Mouse (Mus musculus) urinary bladder, postnatal 25 days (tissue): ENCODE measurements around the gene Gm12185.
"Not testable (repeated sequence)": the region's sequence is repeated elsewhere in the genome, so short reads cannot be mapped to it uniquely, and the experiment has no call there.

Experiments
- DNase-seq: peaks from one replicate; pipeline ENCODE4 v3.0.0; 2022; ENCODE audit warnings: low spot score

The Gm12185 gene

DNA sequence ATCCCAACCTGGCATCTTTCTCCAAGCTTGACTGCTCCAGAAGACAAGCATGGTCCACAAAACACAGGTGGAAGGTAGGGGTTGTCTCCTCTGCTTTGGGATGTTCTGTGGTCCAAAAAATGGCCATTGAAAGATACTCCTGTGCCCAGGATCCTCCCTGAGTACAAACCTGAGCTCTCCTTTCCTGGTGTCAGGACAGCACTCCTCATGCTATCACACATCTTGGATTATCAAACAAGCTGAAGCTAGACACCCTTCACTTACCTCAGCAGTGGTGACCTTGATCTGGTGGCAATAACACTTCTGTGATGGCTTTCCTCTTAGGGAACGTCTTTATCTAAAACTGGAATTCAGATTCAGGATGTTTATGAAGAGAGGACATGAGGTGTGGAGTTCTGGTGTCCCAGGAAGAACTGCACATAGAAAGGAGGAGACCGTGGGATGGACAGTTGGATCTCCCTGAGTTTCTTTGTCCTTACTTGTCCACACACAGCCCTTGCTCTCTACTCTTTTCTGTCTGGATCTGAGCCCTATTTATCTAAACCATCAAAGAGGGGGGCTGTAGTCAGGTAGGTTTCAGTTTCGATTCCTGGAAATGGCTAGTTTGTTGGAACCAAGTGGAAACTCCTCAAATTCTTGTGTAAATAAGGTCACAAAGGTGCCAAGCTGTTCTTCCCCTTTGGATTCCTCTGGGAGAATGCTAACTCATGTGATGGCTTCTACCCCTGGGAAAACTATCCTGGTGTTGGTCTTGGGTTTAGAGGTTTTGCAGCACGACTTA is at the start of gene Gm12185:
TSS of gene Gm12185 (minus strand) at position 487 of the 781 bp plus-strand sequence.
- DNase-seq: not testable (repeated sequence)

DNA sequence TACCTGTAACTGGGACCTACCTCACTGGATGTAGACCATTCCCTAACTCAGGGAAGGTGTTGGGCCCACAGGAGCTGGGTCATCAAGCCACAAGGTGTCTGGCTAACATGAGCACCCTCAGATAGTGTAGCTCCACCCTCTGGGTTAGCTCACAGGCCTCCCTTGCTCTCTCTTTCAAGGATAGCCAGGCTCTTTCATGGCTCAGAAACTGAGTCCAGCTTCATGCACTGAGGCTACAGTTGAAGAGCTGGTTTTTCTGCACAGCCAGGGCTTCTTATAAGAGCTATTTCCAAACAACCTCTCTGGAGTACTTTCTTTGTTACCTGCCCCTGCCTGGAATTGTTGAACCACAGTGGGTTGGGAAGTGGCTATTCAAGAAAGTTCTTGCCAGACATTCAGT is 20.0 kb upstream of the Gm12185 start:
- DNase-seq: not testable (repeated sequence)

- not testable (repeated sequence) for DNase-seq
Measured at GRCm38 (mm10) chr11:49006785-49007184, 14.8 kb upstream of the Gm12185 start.

DNA sequence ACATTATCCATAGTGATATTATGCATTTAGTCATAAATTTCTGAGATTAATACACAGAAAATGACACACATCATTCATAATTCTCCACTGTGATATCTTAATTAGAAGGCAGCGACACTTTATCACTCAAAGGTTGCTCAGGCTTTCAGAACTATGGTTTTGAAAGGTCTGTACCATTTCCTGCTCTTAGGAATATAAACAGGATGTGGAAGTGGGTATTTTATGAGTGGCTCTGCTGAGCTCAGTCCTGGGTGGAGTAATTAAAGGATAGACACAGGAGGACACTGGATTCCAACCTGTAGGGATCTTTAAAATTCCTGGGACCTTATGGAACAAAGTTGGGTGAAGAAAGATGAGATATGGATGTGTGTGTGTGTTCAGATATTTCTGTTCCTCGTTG is 14.3 kb upstream of the Gm12185 start:
- not testable (repeated sequence) for DNase-seq

DNA sequence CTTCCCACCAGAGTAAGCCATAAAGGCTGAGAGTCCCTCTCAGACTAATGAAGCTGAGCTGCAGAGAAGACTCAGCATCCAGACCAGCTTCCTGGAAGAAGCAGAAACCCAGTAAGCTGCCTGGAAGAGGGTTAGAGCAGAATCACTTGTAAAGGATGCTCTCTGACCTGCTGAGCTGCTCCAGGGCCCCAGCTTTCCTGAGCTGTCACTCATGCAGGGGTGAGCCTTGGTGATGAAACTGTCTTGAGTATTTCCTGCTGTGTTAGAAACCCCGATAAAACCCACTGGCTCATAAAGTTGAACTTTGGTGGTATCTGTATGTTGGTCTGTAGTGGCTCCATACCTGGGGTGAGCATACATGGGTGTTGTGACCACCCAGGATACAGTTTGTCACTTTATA is 8.4 kb upstream of the Gm12185 start:
- DNase-seq: not testable (repeated sequence)

- not testable (repeated sequence) for DNase-seq
Measured at GRCm38 (mm10) chr11:48994018-48994417, 2.0 kb upstream of the Gm12185 start, which contains the start of gene Tgtp1. Tgtp1 (minus strand) TSS chr11:48994172.

DNA sequence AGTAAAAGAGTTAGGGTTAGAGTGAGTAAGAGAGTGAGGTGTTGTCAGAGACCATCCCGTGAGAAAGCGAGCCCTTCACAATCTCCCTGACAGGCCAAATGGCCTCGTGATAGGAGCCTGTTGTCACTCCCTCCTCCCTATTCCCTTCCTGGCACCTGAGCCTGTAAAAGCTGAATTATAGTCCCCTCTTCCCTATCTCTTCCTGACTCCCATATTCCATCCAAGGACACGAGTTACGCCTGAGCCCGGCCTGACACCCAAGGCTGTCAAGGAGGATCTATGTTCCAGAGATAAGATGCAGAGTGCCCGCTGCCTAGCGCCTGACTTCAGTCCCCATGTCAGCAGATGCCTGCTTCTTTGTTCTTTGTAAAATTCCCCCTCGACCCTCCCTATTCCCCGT is 1.3 kb upstream of the Gm12185 start:
- not testable (repeated sequence) for DNase-seq

GRCm38 (mm10) chr11:48989981-48990380 is 2.0 kb downstream of the Gm12185 start:
- not testable (repeated sequence) for DNase-seq

DNA sequence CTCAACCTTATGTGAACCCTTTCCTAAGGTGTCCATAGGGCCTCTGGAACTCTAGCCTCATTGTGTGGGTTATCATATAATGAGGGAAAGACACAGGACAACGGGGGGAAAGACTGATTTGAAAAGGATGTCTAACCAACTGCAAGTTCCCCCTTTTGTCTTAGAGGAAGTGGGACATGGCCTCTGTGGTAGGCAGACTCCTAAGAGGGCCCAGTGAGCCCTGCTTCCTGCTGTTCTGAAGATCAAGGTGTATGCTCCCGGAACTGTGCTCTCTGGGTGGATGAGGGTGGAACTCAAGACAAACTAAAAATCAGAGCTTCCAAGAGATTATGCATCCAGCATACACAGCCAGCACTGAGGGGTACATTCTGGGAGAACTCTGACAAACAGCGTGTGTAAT is 3.8 kb downstream of the Gm12185 start:
- not testable (repeated sequence) for DNase-seq

- not testable (repeated sequence) for DNase-seq
Measured at GRCm38 (mm10) chr11:48982848-48983247, 9.2 kb downstream of the Gm12185 start.

DNA sequence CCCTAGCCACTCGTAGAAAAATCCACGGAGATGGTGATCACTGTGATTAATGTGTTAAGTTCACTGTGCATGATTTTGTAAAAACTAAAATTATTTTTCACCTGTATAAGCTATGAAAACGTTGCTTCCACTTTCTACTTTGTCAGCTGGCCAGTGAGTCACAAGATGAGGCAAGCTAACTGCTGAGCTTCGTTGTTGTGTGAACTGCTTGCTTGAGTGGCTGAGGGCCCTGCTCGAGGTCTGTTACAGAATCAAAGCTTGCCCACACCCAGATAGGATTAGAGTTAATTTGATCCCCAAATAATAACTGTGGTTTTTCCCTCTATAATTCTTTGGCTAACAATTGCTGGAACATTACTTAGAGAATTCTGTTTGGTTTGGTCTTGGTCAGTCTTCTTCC is 12.0 kb downstream of the Gm12185 start:
- DNase-seq: not testable (repeated sequence)

DNA sequence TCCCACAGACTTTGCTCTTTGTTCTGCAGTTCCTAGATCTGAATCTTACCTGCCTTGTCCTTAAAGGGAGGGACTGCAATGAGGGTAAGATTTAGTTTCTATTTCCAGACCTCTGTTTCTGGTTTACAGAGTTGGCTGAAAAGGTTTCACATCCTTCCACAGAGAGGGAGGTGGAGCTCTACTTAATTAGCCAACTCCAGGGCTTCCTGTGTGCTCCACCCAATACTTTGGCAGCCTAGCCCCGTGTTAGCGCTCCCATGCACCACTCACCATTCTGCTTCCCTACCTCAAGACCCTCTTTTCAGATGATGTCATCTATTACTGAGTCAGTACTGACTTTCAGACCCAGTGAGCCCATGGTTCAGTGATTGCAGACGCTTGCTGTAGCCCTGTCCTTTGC is 12.8 kb downstream of the Gm12185 start, which contains the start of gene 9930111J21Rik1:
TSS of gene 9930111J21Rik1 (minus strand) at position 148 of the 400 bp plus-strand sequence.
- DNase-seq: not testable (repeated sequence)

GRCm38 (mm10) chr11:48978240-48978939 is 13.6 kb downstream of the Gm12185 start, which contains the start of gene Olfr56:
Olfr56 (plus strand) TSS chr11:48978889.
- not testable (repeated sequence) for DNase-seq

GRCm38 (mm10) chr11:48974686-48975085 is 17.3 kb downstream of the Gm12185 start:
- not testable (repeated sequence) for DNase-seq

- DNase-seq: not testable (repeated sequence)
Measured at GRCm38 (mm10) chr11:48946090-48946489, 45.9 kb downstream of the Gm12185 start, which contains the start of gene Psme2b. Psme2b (minus strand) TSS chr11:48946190.

GRCm38 (mm10) chr11:48939286-48939685 is 52.7 kb downstream of the Gm12185 start:
- not testable (repeated sequence) for DNase-seq

- not testable (repeated sequence) for DNase-seq
Measured at GRCm38 (mm10) chr11:48935291-48935690, 56.7 kb downstream of the Gm12185 start.

- not testable (repeated sequence) for DNase-seq
Measured at GRCm38 (mm10) chr11:48933923-48934322, 58.1 kb downstream of the Gm12185 start.

DNA sequence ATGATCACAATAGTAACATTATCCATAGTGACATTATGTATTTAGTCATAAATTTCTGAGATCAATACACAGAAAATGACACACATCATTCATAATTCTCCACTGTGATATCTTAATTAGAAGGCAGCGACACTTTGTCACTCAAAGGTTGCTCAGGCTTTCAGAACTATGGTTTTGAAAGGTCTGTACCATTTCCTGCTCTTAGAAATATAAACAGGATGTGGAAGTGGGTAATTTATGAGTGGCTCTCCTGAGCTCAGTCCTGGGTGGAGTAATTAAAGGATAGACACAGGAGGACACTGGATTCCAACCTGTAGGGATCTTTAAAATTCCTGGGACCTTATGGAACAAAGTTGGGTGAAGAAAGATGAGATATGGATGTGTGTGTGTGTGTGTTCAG is 58.6 kb downstream of the Gm12185 start:
- not testable (repeated sequence) for DNase-seq

GRCm38 (mm10) chr11:48928068-48928467 is 64.0 kb downstream of the Gm12185 start:
- not testable (repeated sequence) for DNase-seq

DNA sequence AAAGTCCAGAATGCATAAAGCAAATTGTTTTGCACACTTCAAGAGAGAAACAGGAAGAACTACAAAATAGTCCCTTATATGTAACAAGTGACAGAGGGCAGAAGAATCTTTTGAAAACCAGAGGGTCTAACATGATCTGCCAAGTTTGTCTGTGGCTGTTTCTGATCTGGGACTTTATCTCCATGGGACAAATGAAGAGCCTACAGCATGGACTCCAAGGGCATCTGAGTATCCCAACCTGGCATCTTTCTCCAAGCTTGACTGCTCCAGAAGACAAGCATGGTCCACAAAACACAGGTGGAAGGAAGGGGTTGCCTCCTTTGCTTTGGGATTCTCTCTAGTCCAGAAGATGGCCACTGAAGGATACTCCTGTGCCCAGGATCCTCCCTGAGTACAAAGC is 65.6 kb downstream of the Gm12185 start:
- not testable (repeated sequence) for DNase-seq

GRCm38 (mm10) chr11:48923818-48924217 is 68.2 kb downstream of the Gm12185 start:
- not testable (repeated sequence) for DNase-seq

- no peak for DNase-seq
Measured at GRCm38 (mm10) chr11:48918380-48918779, 73.6 kb downstream of the Gm12185 start.
